Mouse (Mus musculus): ENCODE measurements at regions not wholly inside any gene's neighbourhood (a gene's known extent, or its start where the extent isn't known, plus 50 kb on each side); places are given as distances from the start of the nearest gene placed in this dataset.

DNA sequence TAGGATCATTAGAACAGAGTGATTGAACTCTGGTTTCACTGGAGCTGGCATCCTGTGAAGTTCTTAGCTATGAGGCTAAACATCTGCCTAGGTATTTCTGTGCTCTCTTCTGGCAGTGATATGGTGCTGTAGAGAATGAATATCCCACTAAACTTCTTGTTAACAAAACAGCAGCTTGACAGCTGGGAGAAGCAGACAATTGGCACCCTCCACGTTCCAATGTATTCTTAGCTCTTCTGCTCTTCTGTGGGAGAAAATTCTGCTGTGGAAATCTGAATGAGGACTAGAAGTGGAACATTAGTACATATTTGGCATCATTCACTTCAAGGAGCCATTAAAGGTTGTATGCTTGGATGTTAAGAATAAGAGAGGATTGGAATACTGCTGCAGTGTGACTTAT lies 177.0 kb upstream of the Pter start:
- no peak for TF ChIP-seq POLR2A (IDR thresholded peaks at IDR 0.05; ENCODE audit: borderline replicate concordance, control insufficient read depth, low read depth, low read length)
- no peak for TF ChIP-seq CTCF (IDR thresholded peaks at IDR 0.05; ENCODE audit: control insufficient read depth, insufficient read depth, low read length)
